Mouse (Mus musculus) embryo, embryonic 11.5 days (tissue): ENCODE results near the gene Cox19.

Source experiments
- DNase-seq: peaks from one replicate; pipeline ENCODE4 v3.0.0-alpha.2; 2012; ENCODE audit warnings: low read depth, low spot score

The Cox19 gene

GRCm38 (mm10) chr5:139294089-139294488, 57.1 kb downstream of the Cox19 start:
- DNase-seq, result no peak

- DNase-seq, result no peak
Observed at GRCm38 (mm10) chr5:139291811-139292560, 59.2 kb downstream of the Cox19 start.

- DNase-seq, result no peak
Observed at GRCm38 (mm10) chr5:139290467-139291259, 60.6 kb downstream of the Cox19 start.

- no peak for DNase-seq
Observed at GRCm38 (mm10) chr5:139288591-139288990, 62.6 kb downstream of the Cox19 start.

GRCm38 (mm10) chr5:139287787-139288186, 63.4 kb downstream of the Cox19 start:
- no peak for DNase-seq

GRCm38 (mm10) chr5:139287099-139287498, 64.1 kb downstream of the Cox19 start:
- no peak for DNase-seq
